Mouse (Mus musculus): ENCODE data around the gene Tubb3. TPM values are rescaled to one million over a fixed set of nuclear protein-coding genes. Genes with fewer than 3 reads are reported as not detected.
"Not testable (repeated sequence)": the region's sequence is repeated elsewhere in the genome, so short reads cannot be mapped to it uniquely, and the experiment has no call there.

Tubb3 gene
- polyA plus RNA-seq, 1 experiment from 2014 or later: 556 TPM

GRCm38 (mm10) chr8:123450783-123451182 lies 39.6 kb downstream of the Tubb3 start:
- no peaks in the 10 kb centered on the region for H3K27me3 ChIP-seq (ENCODE audit: control insufficient read depth, insufficient read depth, low read length)
- no peaks in the 10 kb centered on the region; the same call in 1 of the 2 replicates for H3K36me3 ChIP-seq (ENCODE audit: control insufficient read depth, insufficient read depth, low read length)
- H3K4me1 ChIP-seq (replicated peaks; ENCODE audit: control insufficient read depth, insufficient read depth, low read length): no peaks in the 10 kb centered on the region
- no peak overlapping the region for H3K4me3 ChIP-seq (ENCODE audit: low read depth, low read length)
- no peak overlapping the region for H3K4me2 ChIP-seq (ENCODE audit: low read depth, low read length, severe bottlenecking)
- H3K9me3 ChIP-seq (ENCODE audit: control insufficient read depth, low read length): no peaks in the 10 kb centered on the region
- H3K27ac ChIP-seq (ENCODE audit: low read depth, low read length): no peak overlapping the region
- DNase-seq (ENCODE audit: low spot score) (no peak), ATAC-seq (replicated peaks; ENCODE audit: low FRiP score) (no peak)
- WGBS: 92% methylated on average over 5 of the region's 5 CpGs
- H3K9ac ChIP-seq (ENCODE audit: low read length): no peak overlapping the region

DNA sequence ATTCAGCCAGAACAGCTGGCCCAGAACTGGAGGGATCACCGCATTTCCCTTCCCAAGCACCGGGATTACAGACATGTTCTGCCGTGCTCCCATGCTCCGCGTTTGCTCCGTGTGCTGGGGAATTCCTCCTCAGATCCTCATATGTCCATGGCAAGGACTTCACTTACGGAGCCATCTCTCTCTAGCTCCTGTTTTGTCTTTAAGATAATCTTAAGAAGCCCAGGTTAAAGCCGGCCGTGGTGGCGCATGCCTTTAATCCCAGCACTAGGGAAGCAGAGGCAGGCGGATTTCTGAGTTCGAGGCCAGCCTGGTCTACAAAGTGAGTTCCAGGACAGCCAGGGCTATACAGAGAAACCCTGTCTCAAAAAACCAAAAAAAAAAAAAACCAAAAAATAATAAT lies 40.5 kb downstream of the Tubb3 start:
- DNase-seq (ENCODE audit: low spot score); H3K9me3 ChIP-seq (ENCODE audit: control insufficient read depth, low read length); H3K9ac ChIP-seq (ENCODE audit: low read length); H3K4me3 ChIP-seq (ENCODE audit: low read depth, low read length); H3K36me3 ChIP-seq (ENCODE audit: control insufficient read depth, insufficient read depth, low read length); H3K27ac ChIP-seq (ENCODE audit: low read depth, low read length); H3K27me3 ChIP-seq (ENCODE audit: control insufficient read depth, insufficient read depth, low read length); ATAC-seq (replicated peaks; ENCODE audit: low FRiP score); H3K4me1 ChIP-seq (replicated peaks; ENCODE audit: control insufficient read depth, insufficient read depth, low read length); H3K4me2 ChIP-seq (ENCODE audit: low read depth, low read length, severe bottlenecking): not testable (repeated sequence)
- WGBS: 93% methylated on average over 12 of the region's 12 CpGs

DNA sequence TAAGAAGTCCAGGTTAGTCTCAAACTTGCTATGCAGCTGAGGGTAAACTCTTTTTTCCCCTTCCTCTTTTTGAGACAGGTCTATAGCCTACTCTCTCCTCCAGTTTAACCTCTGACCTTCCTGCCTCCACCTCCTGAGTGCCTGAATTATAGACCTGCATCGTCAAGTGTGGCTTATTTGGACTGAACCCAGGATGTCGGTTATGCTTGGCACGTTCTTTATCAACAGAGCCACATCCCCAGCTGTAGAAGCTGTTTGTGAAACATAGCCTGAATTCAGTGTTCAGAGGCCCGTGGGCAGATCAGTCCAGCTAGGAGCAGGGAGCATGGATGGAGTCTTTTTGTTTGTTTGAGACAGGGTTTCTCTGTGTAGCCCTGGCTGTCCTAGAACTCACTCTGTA lies 40.9 kb downstream of the Tubb3 start:
- H3K27me3 ChIP-seq (ENCODE audit: control insufficient read depth, insufficient read depth, low read length): no peaks in the 10 kb centered on the region
- no peak overlapping the region for H3K4me3 ChIP-seq (ENCODE audit: low read depth, low read length)
- no peak overlapping the region for H3K9ac ChIP-seq (ENCODE audit: low read length)
- no peaks in the 10 kb centered on the region for H3K9me3 ChIP-seq (ENCODE audit: control insufficient read depth, low read length)
- ATAC-seq (replicated peaks; ENCODE audit: low FRiP score): no peak
- 87% methylated on average over 4 of the region's 4 CpGs for WGBS
- no peak overlapping the region for H3K4me2 ChIP-seq (ENCODE audit: low read depth, low read length, severe bottlenecking)
- no peaks in the 10 kb centered on the region for H3K4me1 ChIP-seq (replicated peaks; ENCODE audit: control insufficient read depth, insufficient read depth, low read length)
- no peak for DNase-seq (ENCODE audit: low spot score)
- no peaks in the 10 kb centered on the region; the same call in 1 of the 2 replicates for H3K36me3 ChIP-seq (ENCODE audit: control insufficient read depth, insufficient read depth, low read length)
- H3K27ac ChIP-seq (ENCODE audit: low read depth, low read length): no peak overlapping the region

DNA sequence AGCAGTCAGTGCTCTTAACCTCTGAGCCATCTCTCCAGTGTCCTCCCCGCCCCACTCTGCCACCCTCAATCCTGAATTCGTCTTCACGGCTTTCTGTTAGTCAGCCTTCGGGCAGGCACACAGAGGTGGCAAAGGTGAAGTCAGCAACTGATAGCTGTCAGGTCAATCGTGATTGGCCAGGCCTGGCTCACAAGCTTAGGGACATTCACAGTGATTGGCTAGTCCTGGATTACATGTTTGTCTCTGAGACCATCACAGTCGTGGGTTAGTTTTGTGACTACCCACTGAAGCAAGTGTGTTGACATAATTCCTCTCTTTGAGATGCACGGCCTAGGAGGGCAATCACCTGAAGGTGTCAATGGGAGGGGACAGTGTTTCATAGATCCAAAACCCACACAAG lies 42.1 kb downstream of the Tubb3 start:
- H3K4me2 ChIP-seq (ENCODE audit: low read depth, low read length, severe bottlenecking): no peak overlapping the region
- DNase-seq (ENCODE audit: low spot score): no peak
- no peak for ATAC-seq (replicated peaks; ENCODE audit: low FRiP score)
- no peak overlapping the region for H3K9ac ChIP-seq (ENCODE audit: low read length)
- H3K36me3 ChIP-seq (ENCODE audit: control insufficient read depth, insufficient read depth, low read length): no peaks in the 10 kb centered on the region; the same call in 1 of the 2 replicates
- no peak overlapping the region for H3K4me3 ChIP-seq (ENCODE audit: low read depth, low read length)
- H3K27me3 ChIP-seq (ENCODE audit: control insufficient read depth, insufficient read depth, low read length): no peaks in the 10 kb centered on the region
- no peaks in the 10 kb centered on the region for H3K4me1 ChIP-seq (replicated peaks; ENCODE audit: control insufficient read depth, insufficient read depth, low read length)
- WGBS: 85% methylated on average over 7 of the region's 7 CpGs
- no peaks in the 10 kb centered on the region for H3K9me3 ChIP-seq (ENCODE audit: control insufficient read depth, low read length)
- H3K27ac ChIP-seq (ENCODE audit: low read depth, low read length): no peak overlapping the region

DNA sequence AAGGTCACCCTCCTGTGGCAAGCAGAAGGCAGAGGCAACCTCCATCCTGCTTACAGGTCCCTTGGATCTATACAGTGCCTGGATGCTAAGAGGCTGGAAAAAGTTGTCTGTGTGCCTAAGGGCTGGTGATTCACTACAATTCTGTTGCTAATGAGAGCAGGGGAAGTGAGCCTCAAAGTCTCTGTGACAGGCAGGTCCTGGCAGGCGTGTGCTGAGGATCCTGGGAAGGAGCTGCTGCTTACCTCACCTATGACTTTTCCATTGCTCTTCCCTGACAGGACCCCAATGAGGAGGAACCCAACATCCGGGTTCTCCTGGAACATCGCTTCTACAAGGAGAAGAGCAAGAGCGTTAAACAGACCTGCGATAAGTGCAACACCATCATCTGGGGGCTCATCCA lies 42.7 kb downstream of the Tubb3 start:
- H3K36me3 ChIP-seq (ENCODE audit: control insufficient read depth, insufficient read depth, low read length): no peaks in the 10 kb centered on the region; the same call in 1 of the 2 replicates
- no peak overlapping the region for H3K4me3 ChIP-seq (ENCODE audit: low read depth, low read length)
- no peak overlapping the region for H3K9ac ChIP-seq (ENCODE audit: low read length)
- H3K4me2 ChIP-seq (ENCODE audit: low read depth, low read length, severe bottlenecking): no peak overlapping the region
- WGBS: 81% methylated on average over 5 of the region's 5 CpGs
- H3K9me3 ChIP-seq (ENCODE audit: control insufficient read depth, low read length): no peaks in the 10 kb centered on the region
- H3K4me1 ChIP-seq (replicated peaks; ENCODE audit: control insufficient read depth, insufficient read depth, low read length): no peaks in the 10 kb centered on the region
- no peaks in the 10 kb centered on the region for H3K27me3 ChIP-seq (ENCODE audit: control insufficient read depth, insufficient read depth, low read length)
- no peak overlapping the region for H3K27ac ChIP-seq (ENCODE audit: low read depth, low read length)
- no peak for ATAC-seq (replicated peaks; ENCODE audit: low FRiP score)
- no peak for DNase-seq (ENCODE audit: low spot score)

GRCm38 (mm10) chr8:123454559-123454958 lies 43.3 kb downstream of the Tubb3 start:
- Histone ChIP-seq H3K4me3 (ENCODE audit: low read depth, low read length) (no peak overlapping the region), H3K9ac (ENCODE audit: low read length) (no peak overlapping the region), H3K27ac (ENCODE audit: low read depth, low read length) (no peak overlapping the region), H3K4me2 (ENCODE audit: low read depth, low read length, severe bottlenecking) (no peak overlapping the region), H3K27me3 (ENCODE audit: control insufficient read depth, insufficient read depth, low read length) (no peaks in the 10 kb centered on the region), H3K9me3 (ENCODE audit: control insufficient read depth, low read length) (no peaks in the 10 kb centered on the region), H3K4me1 (replicated peaks; ENCODE audit: control insufficient read depth, insufficient read depth, low read length) (no peaks in the 10 kb centered on the region), H3K36me3 (ENCODE audit: control insufficient read depth, insufficient read depth, low read length) (peaks cover 2% of the 10 kb centered on the region; the same call in 1 of the 2 replicates)
- 94% methylated on average over 6 of the region's 6 CpGs for WGBS
- DNase-seq (ENCODE audit: low spot score) (no peak), ATAC-seq (replicated peaks; ENCODE audit: low FRiP score) (no peak)

- Histone ChIP-seq H3K27ac (ENCODE audit: low read depth, low read length) (no peak overlapping the region), H3K27me3 (ENCODE audit: control insufficient read depth, insufficient read depth, low read length) (no peaks in the 10 kb centered on the region), H3K4me1 (replicated peaks; ENCODE audit: control insufficient read depth, insufficient read depth, low read length) (no peaks in the 10 kb centered on the region), H3K9ac (ENCODE audit: low read length) (no peak overlapping the region), H3K4me3 (ENCODE audit: low read depth, low read length) (no peak overlapping the region), H3K9me3 (ENCODE audit: control insufficient read depth, low read length) (no peaks in the 10 kb centered on the region), H3K36me3 (ENCODE audit: control insufficient read depth, insufficient read depth, low read length) (peaks cover 4% of the 10 kb centered on the region; the same call in 1 of the 2 replicates), H3K4me2 (ENCODE audit: low read depth, low read length, severe bottlenecking) (no peak overlapping the region)
- WGBS: 94% methylated on average over 4 of the region's 4 CpGs
- no peak for DNase-seq (ENCODE audit: low spot score)
- no peak for ATAC-seq (replicated peaks; ENCODE audit: low FRiP score)
Measured at GRCm38 (mm10) chr8:123463651-123464050, 52.4 kb downstream of the Tubb3 start.

DNA sequence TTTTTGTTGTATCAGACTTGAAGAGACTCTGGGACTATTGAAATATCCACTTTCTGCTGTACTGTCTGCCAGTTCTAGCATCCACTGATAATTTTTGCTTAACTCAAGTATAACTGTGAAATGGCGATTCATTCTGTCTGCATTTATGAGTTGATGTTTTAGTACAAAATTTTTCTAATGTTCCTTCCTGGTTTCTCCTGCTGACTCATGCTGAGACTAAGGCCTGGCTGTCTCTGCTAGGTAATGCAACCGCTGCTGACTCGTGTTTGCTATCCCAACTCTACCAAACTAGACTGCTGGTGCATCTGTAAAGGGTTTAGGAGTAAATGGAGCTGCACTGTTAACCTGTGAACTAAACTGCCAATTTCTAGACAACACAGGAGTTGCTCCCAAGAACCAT lies 56.3 kb downstream of the Tubb3 start:
- 80% methylated on average over 3 of the region's 3 CpGs for WGBS
- no peak overlapping the region for H3K4me2 ChIP-seq (ENCODE audit: low read depth, low read length, severe bottlenecking)
- H3K27ac ChIP-seq (ENCODE audit: low read depth, low read length): no peak overlapping the region
- H3K4me1 ChIP-seq (replicated peaks; ENCODE audit: control insufficient read depth, insufficient read depth, low read length): no peaks in the 10 kb centered on the region
- H3K9ac ChIP-seq (ENCODE audit: low read length): no peak overlapping the region
- ATAC-seq (replicated peaks; ENCODE audit: low FRiP score) (no peak), DNase-seq (ENCODE audit: low spot score) (no peak)
- no peaks in the 10 kb centered on the region for H3K36me3 ChIP-seq (ENCODE audit: control insufficient read depth, insufficient read depth, low read length)
- H3K9me3 ChIP-seq (ENCODE audit: control insufficient read depth, low read length): no peaks in the 10 kb centered on the region
- no peak overlapping the region for H3K4me3 ChIP-seq (ENCODE audit: low read depth, low read length)
- no peaks in the 10 kb centered on the region for H3K27me3 ChIP-seq (ENCODE audit: control insufficient read depth, insufficient read depth, low read length)
